Mouse (Mus musculus): ENCODE results near the gene Nosip.

GRCm38 (mm10) chr7:45068000-45068318, 5.7 kb downstream of the Nosip start:
- no peak for TF ChIP-seq GATA1 (IDR thresholded peaks at IDR 0.05; ENCODE audit: low read length)
- no peak for TF ChIP-seq TAL1 (IDR thresholded peaks at IDR 0.05; ENCODE audit: low read length)
